Mouse (Mus musculus): ENCODE measurements around the gene Rimklb. TPM values are rescaled to one million over a fixed set of nuclear protein-coding genes. Genes with fewer than 3 reads are reported as not detected.

The Rimklb gene
- polyA plus RNA-seq, 1 experiment from 2014 or later, result 21.6 TPM

DNA sequence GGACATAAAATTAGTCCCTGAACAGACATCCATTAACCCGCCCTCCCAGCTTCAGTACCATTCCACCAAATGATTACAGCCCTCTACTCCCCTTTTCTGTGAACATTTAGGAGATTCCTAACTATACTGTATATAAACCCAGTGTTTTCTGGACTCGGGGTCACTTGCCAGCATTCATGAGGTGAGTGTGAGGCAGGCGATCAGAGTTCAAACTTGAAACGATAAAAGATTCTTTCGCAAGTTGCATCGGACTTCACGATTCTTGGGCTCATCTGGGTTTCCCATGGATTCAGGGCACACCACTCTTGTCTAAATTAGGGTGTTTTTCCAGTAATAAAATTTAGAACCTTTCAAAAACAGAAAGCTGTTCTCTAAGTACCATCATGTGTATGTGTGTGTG, 71.1 kb downstream of the Rimklb start:
- 80% methylated on average over 7 of the region's 7 CpGs for WGBS
- no peak for ATAC-seq (ENCODE audit: insufficient read depth)
- no peak for DNase-seq

GRCm38 (mm10) chr6:122417015-122417414, 81.5 kb downstream of the Rimklb start:
- Histone ChIP-seq H3K27me3 (ENCODE audit: insufficient read depth, low read length) (no peaks in the 10 kb centered on the region), H3K9me3 (ENCODE audit: low read depth, low read length) (no peaks in the 10 kb centered on the region), H3K27ac (ENCODE audit: low read depth) (no peak overlapping the region), H3K9ac (no peak overlapping the region), H3K36me3 (ENCODE audit: insufficient read depth) (no peaks in the 10 kb centered on the region), H3K4me3 (ENCODE audit: low read depth, low read length) (no peak overlapping the region), H3K4me1 (ENCODE audit: insufficient read depth) (no peaks in the 10 kb centered on the region), H3K4me2 (no peak overlapping the region)
- no peak for TF ChIP-seq CTCF (IDR thresholded peaks at IDR 0.05; ENCODE audit: low read depth)
- WGBS, result 64% methylated on average over 7 of the region's 7 CpGs
- DNase-seq (no peak), ATAC-seq (ENCODE audit: insufficient read depth) (no peak)

More for the DNA sequence above, 71.1 kb downstream of the Rimklb start:
- Histone ChIP-seq H3K27me3 (ENCODE audit: insufficient read depth, low read length) (no peaks in the 10 kb centered on the region), H3K9me3 (ENCODE audit: low read depth, low read length) (no peaks in the 10 kb centered on the region), H3K27ac (ENCODE audit: low read depth) (no peak overlapping the region), H3K4me3 (ENCODE audit: low read depth, low read length) (no peak overlapping the region), H3K4me2 (no peak overlapping the region), H3K4me1 (ENCODE audit: insufficient read depth) (no peaks in the 10 kb centered on the region), H3K9ac (no peak overlapping the region), H3K36me3 (ENCODE audit: insufficient read depth) (no peaks in the 10 kb centered on the region)
- no peak for TF ChIP-seq CTCF (IDR thresholded peaks at IDR 0.05; ENCODE audit: low read depth)

- no peak for DNase-seq
These were observed 82.2 kb downstream of the Rimklb start for GRCm38 (mm10) chr6:122416347-122416746.

GRCm38 (mm10) chr6:122411281-122411680, 87.3 kb downstream of the Rimklb start:
- WGBS, result 82% methylated on average over 8 of the region's 8 CpGs
- H3K36me3 ChIP-seq (ENCODE audit: insufficient read depth), result no peaks in the 10 kb centered on the region
- H3K4me3 ChIP-seq (ENCODE audit: low read depth, low read length), result no peak overlapping the region
- no peak overlapping the region for H3K4me2 ChIP-seq
- TF ChIP-seq CTCF (IDR thresholded peaks at IDR 0.05; ENCODE audit: low read depth), result no peak
- no peak overlapping the region for H3K9ac ChIP-seq
- H3K9me3 ChIP-seq (ENCODE audit: low read depth, low read length), result no peaks in the 10 kb centered on the region
- ATAC-seq (ENCODE audit: insufficient read depth), result no peak
- no peak overlapping the region for H3K27ac ChIP-seq (ENCODE audit: low read depth)
- no peak for DNase-seq
- no peaks in the 10 kb centered on the region for H3K27me3 ChIP-seq (ENCODE audit: insufficient read depth, low read length)
- no peaks in the 10 kb centered on the region for H3K4me1 ChIP-seq (ENCODE audit: insufficient read depth)

More at GRCm38 (mm10) chr6:122416347-122416746, 82.2 kb downstream of the Rimklb start:
- no peak overlapping the region for H3K4me3 ChIP-seq (ENCODE audit: low read depth, low read length)
- no peak overlapping the region for H3K27ac ChIP-seq (ENCODE audit: low read depth)
- no peak overlapping the region for H3K9ac ChIP-seq
- no peaks in the 10 kb centered on the region for H3K36me3 ChIP-seq (ENCODE audit: insufficient read depth)
- H3K9me3 ChIP-seq (ENCODE audit: low read depth, low read length), result no peaks in the 10 kb centered on the region
- 51% methylated on average over 4 of the region's 4 CpGs for WGBS
- H3K4me2 ChIP-seq, result no peak overlapping the region
- H3K27me3 ChIP-seq (ENCODE audit: insufficient read depth, low read length), result no peaks in the 10 kb centered on the region
- TF ChIP-seq CTCF (IDR thresholded peaks at IDR 0.05; ENCODE audit: low read depth), result no peak
- no peaks in the 10 kb centered on the region for H3K4me1 ChIP-seq (ENCODE audit: insufficient read depth)
- ATAC-seq (ENCODE audit: insufficient read depth), result no peak

DNA sequence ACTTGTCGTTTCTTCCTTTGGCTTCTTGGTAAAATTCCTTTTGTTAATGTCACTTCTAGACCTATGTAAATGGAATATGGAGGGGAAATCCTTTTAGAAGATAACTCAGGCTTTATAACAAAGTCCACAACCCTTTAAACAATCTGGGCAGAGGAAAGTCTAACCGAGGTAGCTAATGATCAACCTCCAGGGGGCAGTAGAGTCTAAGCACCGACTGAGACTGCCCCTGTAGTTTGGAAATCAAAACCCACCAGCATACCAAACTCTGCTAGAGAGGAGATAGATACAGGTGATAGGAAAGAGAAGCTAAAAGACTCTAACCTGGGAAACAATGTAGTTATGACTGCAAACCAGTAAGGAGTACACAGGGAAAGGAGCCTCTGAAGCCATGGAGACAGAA, 96.3 kb downstream of the Rimklb start:
- Histone ChIP-seq H3K4me3 (ENCODE audit: low read depth, low read length) (no peak overlapping the region), H3K36me3 (ENCODE audit: insufficient read depth) (no peaks in the 10 kb centered on the region), H3K27ac (ENCODE audit: low read depth) (no peak overlapping the region), H3K4me2 (no peak overlapping the region), H3K27me3 (ENCODE audit: insufficient read depth, low read length) (no peaks in the 10 kb centered on the region), H3K9ac (no peak overlapping the region), H3K4me1 (ENCODE audit: insufficient read depth) (no peaks in the 10 kb centered on the region), H3K9me3 (ENCODE audit: low read depth, low read length) (no peaks in the 10 kb centered on the region)
- ATAC-seq (ENCODE audit: insufficient read depth) (no peak), DNase-seq (peak; percentile 84)
- TF ChIP-seq CTCF (IDR thresholded peaks at IDR 0.05; ENCODE audit: low read depth), result peak; percentile 79
- WGBS, result 10% methylated on average over 3 of the region's 3 CpGs

- ATAC-seq (ENCODE audit: insufficient read depth), result no peak
- no peak overlapping the region for H3K4me3 ChIP-seq (ENCODE audit: low read depth, low read length)
- TF ChIP-seq CTCF (IDR thresholded peaks at IDR 0.05; ENCODE audit: low read depth), result no peak
- H3K9me3 ChIP-seq (ENCODE audit: low read depth, low read length), result no peaks in the 10 kb centered on the region
- H3K27ac ChIP-seq (ENCODE audit: low read depth), result no peak overlapping the region
- no peaks in the 10 kb centered on the region for H3K27me3 ChIP-seq (ENCODE audit: insufficient read depth, low read length)
- H3K4me1 ChIP-seq (ENCODE audit: insufficient read depth), result no peaks in the 10 kb centered on the region
- H3K9ac ChIP-seq, result no peak overlapping the region
- no peak overlapping the region for H3K4me2 ChIP-seq
- H3K36me3 ChIP-seq (ENCODE audit: insufficient read depth), result no peaks in the 10 kb centered on the region
- DNase-seq, result no peak
- WGBS, result 78% methylated on average over 9 of the region's 9 CpGs
These were observed 98.3 kb downstream of the Rimklb start for GRCm38 (mm10) chr6:122400263-122400662.

Other genes with a start within 250 kb of the Rimklb start
- 0.14 TPM in 1 of 2 replicates, not detected in the other for gene Klrg1, start 215.9 kb downstream of the Rimklb start, polyA plus RNA-seq (2014; fragmentation: Nextera tagmentation; extraction: Ambion mirVana)
- gene M6pr, start 190.0 kb downstream of the Rimklb start, polyA plus RNA-seq (2014; fragmentation: Nextera tagmentation; extraction: Ambion mirVana), result 115 and 120 TPM in 2 replicates
- 23.8 and 26.8 TPM in 2 replicates for gene Phc1, start 158.2 kb downstream of the Rimklb start, polyA plus RNA-seq (2014; fragmentation: Nextera tagmentation; extraction: Ambion mirVana)
- gene Mfap5, start 7.1 kb upstream of the Rimklb start, polyA plus RNA-seq (2014; fragmentation: Nextera tagmentation; extraction: Ambion mirVana), result 4.5 and 5.5 TPM in 2 replicates
- gene Aicda, start 55.0 kb upstream of the Rimklb start, polyA plus RNA-seq (2014; fragmentation: Nextera tagmentation; extraction: Ambion mirVana), result 0.09 TPM in 1 of 2 replicates, not detected in the other
- 5.8 and 6.3 TPM in 2 replicates for gene Apobec1, start 103.7 kb upstream of the Rimklb start, polyA plus RNA-seq (2014; fragmentation: Nextera tagmentation; extraction: Ambion mirVana)
- gene Gdf3, start 111.3 kb upstream of the Rimklb start, polyA plus RNA-seq (2014; fragmentation: Nextera tagmentation; extraction: Ambion mirVana), result not detected in 2 replicates
- gene Dppa3, start 127.6 kb upstream of the Rimklb start, polyA plus RNA-seq (2014; fragmentation: Nextera tagmentation; extraction: Ambion mirVana), result not detected in 2 replicates
- gene Nanog, start 208.7 kb upstream of the Rimklb start, polyA plus RNA-seq (2014; fragmentation: Nextera tagmentation; extraction: Ambion mirVana), result 0.15 and 0.43 TPM in 2 replicates

All from lung, embryonic 14.5 days (tissue).